Mouse (Mus musculus): Measurements from ENCODE around the gene Upk1a. TPM values are rescaled to one million over a fixed set of nuclear protein-coding genes. Genes with fewer than 3 reads are reported as not detected.

The Upk1a gene
- polyA plus RNA-seq, 1 experiment from 2014 or later = 0.44 TPM

DNA sequence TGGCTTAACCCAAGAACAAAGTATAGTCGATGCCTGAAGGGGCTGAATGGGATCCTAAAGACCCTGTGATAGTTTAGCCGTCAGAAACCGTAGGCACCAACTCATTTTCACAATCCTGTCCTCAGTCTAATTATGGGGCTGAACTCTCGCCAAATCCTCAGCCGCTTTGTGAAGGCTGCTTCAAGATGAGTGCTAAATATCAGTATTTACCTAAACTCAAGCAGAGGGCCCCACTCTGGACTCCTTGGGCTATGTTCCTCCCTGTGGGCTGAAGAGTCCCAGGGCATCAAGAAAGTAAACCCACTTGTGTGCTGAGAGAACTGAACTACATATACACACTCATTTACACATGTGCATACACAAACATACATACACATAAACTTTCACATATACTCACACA is 15.8 kb downstream of the Upk1a start:
- H3K36me3 ChIP-seq = no peaks in the 10 kb centered on the region
- no peak overlapping the region for H3K27ac ChIP-seq (replicated peaks)
- H3K9me3 ChIP-seq (replicated peaks) = no peaks in the 10 kb centered on the region
- no peaks in the 10 kb centered on the region for H3K27me3 ChIP-seq (ENCODE audit: low read depth, poor library complexity, severe bottlenecking)
- DNase-seq (ENCODE audit: low spot score) = no peak
- no peak overlapping the region for H3K4me3 ChIP-seq
- 80% methylated on average over 5 of the region's 5 CpGs for WGBS
- peaks cover 12% of the 10 kb centered on the region for H3K4me1 ChIP-seq

DNA sequence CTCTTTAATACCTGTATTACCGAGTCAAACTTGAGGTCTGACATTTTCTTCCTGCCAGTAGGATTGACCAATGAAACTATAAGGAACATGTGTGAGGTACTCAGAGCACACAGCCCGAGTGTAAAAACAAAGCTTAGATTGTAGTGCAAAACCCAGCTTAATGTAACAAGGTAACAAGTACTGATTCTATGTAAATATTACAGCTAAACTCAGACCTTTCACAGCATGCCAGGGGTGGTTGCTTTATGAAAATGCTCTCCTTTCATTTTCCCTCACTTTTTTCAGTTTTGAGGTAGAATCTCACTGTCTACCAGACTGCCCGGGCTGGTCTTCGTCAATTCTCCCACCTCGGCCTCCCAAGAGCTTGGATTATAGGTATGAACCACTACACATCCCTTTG is 16.6 kb downstream of the Upk1a start:
- 85% methylated on average over 5 of the region's 5 CpGs for WGBS
- Histone ChIP-seq H3K27me3 (ENCODE audit: low read depth, poor library complexity, severe bottlenecking) (no peaks in the 10 kb centered on the region), H3K4me3 (no peak overlapping the region), H3K4me1 (peaks cover 17% of the 10 kb centered on the region), H3K9me3 (replicated peaks) (no peaks in the 10 kb centered on the region), H3K27ac (replicated peaks) (no peak overlapping the region), H3K36me3 (no peaks in the 10 kb centered on the region)
- no peak for DNase-seq (ENCODE audit: low spot score)

DNA sequence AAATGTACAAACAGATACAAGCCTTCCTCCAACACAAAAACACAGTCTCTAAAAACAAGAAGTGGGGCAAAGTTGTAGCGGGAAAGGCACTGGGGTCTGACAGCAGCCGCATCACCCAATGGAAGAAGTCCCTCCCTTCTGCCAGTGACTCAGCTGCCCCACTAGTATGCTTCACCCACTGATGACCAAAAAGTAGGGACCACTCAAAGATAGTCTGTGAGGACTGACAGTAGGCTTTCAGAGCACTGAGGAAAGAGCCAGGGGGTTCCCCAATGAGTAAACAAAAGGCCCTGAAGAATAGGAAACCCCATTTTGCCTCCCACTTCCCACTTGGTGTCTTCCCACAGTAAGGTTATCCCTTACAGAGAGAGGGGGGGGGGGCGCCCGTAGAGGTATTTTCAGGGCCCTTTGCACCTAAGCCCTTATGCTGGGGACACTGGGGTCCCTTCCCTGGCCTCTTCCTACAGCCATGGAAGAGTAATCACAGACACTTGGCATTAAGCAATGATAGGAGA is 18.1 kb downstream of the Upk1a start:
- no peak overlapping the region for H3K27ac ChIP-seq (replicated peaks)
- no peaks in the 10 kb centered on the region for H3K36me3 ChIP-seq
- no peaks in the 10 kb centered on the region for H3K27me3 ChIP-seq (ENCODE audit: low read depth, poor library complexity, severe bottlenecking)
- H3K4me1 ChIP-seq = peaks cover 17% of the 10 kb centered on the region
- no peak for DNase-seq (ENCODE audit: low spot score)
- H3K4me3 ChIP-seq = no peak overlapping the region
- no peaks in the 10 kb centered on the region for H3K9me3 ChIP-seq (replicated peaks)
- 64% methylated on average over 4 of the region's 4 CpGs for WGBS

DNA sequence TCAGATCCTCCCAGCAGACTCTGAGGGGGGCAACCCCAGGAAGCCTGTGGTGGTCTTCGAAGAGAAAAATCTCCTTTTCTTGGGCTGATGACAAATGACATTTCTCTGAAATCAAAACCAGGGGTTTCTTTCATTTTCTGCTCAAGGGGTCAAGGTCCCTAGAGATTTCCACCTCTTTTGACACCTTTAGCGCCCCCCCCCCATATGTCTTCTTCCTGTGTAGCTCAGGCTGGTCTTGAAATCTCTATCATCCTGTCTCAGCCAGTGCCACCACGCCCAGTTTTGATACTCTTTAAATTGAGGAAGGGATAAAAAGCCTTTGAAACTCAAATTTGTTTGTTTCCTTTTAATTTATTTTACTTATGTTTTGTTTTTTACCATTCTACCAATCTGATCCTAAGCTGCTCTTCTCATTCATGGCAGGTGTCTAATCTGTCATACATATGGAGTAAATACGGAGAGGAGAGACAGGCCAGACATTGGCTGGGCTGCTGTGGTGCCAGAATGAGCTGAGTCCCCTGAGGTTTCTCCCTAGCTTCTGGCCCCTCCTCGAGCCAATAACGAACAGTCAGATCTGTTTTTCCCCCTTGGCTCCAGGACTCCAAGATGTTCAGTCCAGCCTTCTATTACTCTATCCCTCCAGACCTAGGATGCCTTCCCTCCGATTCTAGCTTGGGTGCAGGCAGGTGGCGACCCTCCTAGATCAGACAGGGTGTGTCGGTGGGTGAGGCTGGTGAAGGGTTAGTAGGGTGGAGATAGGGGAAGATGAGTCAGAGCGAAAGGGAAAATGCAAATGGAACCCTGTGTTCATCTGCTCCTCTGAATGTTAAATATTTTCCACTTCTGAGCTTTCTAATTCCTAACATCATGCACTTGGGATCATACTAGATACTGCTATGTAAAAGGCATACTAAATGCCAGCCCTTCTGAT is 18.8 kb downstream of the Upk1a start:
- H3K4me1 ChIP-seq = peaks cover 16% of the 10 kb centered on the region
- no peaks in the 10 kb centered on the region for H3K36me3 ChIP-seq
- no peaks in the 10 kb centered on the region for H3K9me3 ChIP-seq (replicated peaks)
- H3K27me3 ChIP-seq (ENCODE audit: low read depth, poor library complexity, severe bottlenecking) = no peaks in the 10 kb centered on the region
- no peak overlapping the region for H3K27ac ChIP-seq (replicated peaks)
- no peak for DNase-seq (ENCODE audit: low spot score)
- H3K4me3 ChIP-seq = no peak overlapping the region
- WGBS = 83% methylated on average over 10 of the region's 10 CpGs

DNA sequence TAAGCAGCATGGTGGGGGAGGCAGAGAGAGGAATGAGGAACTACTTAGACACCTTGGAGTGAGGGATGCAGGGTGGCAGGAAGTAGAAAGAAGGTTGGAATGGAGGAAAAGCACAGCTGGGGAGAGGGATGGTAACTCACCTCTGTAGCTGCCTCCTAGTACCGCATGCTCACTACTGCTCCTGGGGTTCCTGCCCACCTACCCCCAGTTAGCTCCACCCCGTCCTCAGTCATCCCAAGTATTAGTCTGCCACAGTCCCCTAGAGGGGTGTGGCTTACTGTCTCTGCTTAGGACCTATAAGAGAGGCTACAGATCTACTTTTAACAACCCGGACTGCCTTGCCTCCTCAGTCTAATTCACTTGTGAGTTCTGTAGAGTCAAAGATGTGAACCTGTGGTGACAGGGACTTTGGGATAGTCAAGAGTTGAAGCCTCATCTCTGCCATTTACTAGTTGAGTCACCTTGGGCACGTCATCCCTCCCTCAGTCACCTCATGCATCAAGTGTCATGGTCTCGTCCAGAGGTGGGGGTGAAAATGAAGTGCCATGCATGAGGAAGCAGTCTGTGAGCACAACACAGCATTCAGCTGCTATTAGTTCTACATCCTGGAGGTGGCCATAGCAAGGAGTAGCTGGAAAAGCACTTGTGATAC is 19.7 kb downstream of the Upk1a start:
- no peaks in the 10 kb centered on the region for H3K27me3 ChIP-seq (ENCODE audit: low read depth, poor library complexity, severe bottlenecking)
- no peak overlapping the region; the same call in 1 of the 2 replicates for H3K27ac ChIP-seq (replicated peaks)
- no peaks in the 10 kb centered on the region for H3K36me3 ChIP-seq
- no peak for DNase-seq (ENCODE audit: low spot score)
- H3K9me3 ChIP-seq (replicated peaks) = no peaks in the 10 kb centered on the region
- H3K4me3 ChIP-seq = no peak overlapping the region
- 63% methylated on average over 5 of the region's 5 CpGs for WGBS
- H3K4me1 ChIP-seq = peaks cover 16% of the 10 kb centered on the region

DNA sequence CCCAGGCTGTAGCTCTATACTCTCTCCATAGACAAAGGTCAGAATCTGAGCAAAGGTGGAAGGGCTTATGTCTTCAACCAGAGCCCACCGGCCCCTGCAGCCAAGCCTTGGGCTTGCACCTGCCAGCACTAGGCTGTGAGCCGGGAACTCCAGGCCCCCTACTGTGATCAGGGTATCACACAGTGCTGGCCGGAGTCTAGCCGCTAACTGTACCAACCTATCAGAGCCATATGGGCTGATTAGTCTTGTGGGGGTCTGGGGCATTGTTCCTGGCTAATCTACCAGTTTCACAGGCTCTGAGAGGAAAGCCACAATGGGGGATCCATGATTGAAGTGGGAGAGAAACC is 21.1 kb downstream of the Upk1a start:
- H3K9me3 ChIP-seq (replicated peaks) = no peaks in the 10 kb centered on the region
- no peak for DNase-seq (ENCODE audit: low spot score)
- WGBS = 43% methylated on average over 4 of the region's 4 CpGs

DNA sequence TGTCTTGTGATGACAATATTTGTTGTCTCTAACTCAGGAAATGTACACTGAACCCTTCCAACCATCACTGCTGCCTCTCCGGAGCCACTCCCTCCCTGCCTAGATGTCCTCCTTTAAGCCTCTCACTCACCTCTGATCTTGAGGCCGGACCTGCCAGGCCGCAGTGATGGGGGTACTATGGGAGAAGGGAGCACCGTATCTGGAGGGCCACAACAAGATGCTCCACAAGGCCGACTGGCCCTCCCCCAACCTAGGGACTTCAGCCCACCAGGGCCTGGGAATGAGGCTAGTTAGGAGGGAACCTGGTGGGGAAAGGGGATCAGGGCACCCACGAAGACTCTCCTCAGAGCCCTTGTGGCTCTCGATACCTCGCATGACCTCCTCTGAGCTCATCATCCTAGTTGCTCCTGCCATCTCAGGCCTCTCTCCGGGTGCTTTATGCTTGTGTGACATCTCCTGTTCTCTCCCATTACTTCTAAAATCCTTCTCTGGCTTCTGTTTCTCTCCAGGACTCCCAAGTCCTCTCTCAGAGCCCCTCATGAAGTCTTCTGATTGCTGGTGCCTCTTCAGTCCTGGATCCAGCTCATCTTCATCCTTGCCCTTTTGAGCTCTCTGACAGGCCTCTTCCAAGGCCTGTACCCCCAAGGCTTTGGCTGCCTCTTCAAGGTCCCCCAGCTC is 21.6 kb downstream of the Upk1a start:
- Histone ChIP-seq H3K36me3 (peaks cover 8% of the 10 kb centered on the region), H3K27ac (replicated peaks) (no peak overlapping the region), H3K9me3 (replicated peaks) (no peaks in the 10 kb centered on the region), H3K4me1 (peaks cover 32% of the 10 kb centered on the region), H3K27me3 (ENCODE audit: low read depth, poor library complexity, severe bottlenecking) (no peaks in the 10 kb centered on the region), H3K4me3 (peak overlapping the region; percentile 16; the same call in 1 of the 2 replicates)
- no peak for DNase-seq (ENCODE audit: low spot score)
- 83% methylated on average over 9 of the region's 9 CpGs for WGBS

More for the DNA sequence above, 21.1 kb downstream of the Upk1a start:
- peaks cover 3% of the 10 kb centered on the region for H3K36me3 ChIP-seq
- peak overlapping the region; percentile 16; the same call in 1 of the 2 replicates for H3K4me3 ChIP-seq
- no peak overlapping the region for H3K27ac ChIP-seq (replicated peaks)
- H3K4me1 ChIP-seq = peaks cover 28% of the 10 kb centered on the region
- H3K27me3 ChIP-seq (ENCODE audit: low read depth, poor library complexity, severe bottlenecking) = no peaks in the 10 kb centered on the region

DNA sequence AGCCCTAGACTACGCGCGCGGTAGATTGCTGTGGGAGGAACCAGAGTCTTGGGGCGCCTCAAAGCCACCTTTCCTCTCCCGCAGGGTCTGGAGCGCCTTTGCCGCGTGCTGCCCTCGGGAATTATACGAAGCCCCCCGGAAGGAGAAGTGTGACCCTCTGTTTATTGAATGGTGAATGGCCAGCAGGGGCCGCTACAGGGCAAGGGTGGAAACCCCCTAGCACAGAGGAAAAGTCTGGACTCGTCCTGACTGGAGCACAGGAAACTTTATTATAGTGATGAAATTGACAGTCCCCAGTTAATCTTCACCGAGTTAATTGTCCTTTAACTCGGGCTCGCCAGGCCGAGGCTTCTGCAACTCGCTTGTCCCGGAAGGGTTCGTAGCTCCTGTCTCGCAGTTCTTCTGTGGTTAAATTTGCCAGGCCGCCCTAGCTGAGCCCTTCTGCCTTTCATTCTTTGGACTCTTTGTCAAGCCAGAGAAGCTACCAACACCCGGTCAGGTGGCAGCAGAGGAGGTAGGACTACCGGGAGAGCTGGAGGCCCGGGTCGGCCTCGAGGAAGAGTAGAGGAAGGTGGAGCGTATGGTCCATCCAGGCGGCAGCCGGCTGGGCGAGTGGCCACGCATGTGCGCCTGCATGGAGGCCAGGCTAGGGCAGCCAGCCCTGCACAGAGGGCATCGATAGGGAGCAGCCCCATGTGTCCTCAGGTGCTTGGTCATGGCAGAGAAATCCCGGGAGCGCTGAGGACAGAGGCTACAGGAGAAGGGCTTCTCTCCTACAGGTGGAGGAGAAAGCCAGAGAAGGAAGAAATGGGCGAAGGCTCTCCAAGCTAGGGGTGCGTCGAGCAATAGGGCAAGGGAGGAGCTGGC is 23.0 kb downstream of the Upk1a start:
- Histone ChIP-seq H3K4me3 (peak overlapping the region; percentile 99), H3K27ac (replicated peaks) (peak overlapping the region; percentile 99), H3K4me1 (peaks cover 32% of the 10 kb centered on the region), H3K27me3 (ENCODE audit: low read depth, poor library complexity, severe bottlenecking) (no peaks in the 10 kb centered on the region), H3K9me3 (replicated peaks) (no peaks in the 10 kb centered on the region), H3K36me3 (peaks cover 22% of the 10 kb centered on the region)
- 32% methylated on average over 40 of the region's 40 CpGs for WGBS
- peak; percentile 89 for DNase-seq (ENCODE audit: low spot score)

DNA sequence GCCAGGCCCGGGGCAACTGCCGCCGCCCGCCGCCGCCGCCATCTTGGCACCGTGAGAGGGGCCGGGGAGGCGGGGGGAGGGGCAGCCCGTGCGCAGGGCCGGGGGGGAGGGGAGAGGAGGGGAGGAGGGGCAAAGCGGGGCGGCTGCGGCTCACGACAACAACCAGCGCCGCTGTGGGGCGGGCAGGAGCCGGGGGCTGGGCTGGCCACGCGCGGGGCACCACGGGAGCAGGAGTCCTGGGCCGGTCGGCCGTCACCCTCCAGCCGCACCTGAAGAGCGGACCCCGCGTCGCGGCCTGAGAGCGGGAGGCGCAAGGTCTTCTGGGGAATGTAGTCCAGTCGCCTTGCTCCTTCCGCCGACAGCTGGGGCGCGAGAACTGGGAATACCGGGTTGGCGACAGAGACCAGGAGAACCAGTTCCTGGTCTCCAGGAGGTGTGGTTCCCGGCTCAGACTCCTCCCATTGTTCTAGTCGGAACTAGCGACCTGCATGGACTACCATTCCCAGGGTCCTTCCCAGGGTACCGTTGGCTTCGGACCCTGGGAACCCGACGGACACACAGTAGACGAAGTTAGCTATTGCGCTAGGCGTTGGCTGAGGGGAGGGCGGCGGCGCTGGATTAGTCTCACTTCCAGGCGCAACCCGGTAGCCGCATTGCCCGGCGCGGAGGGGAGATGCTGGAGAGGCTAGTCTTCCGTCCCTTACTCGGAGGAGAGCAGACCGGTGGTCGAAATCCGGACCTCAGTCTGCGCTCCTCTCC is 23.8 kb downstream of the Upk1a start, which contains the start of gene Kmt2b:
Kmt2b (minus strand) TSS at position 51 of the 759 bp plus-strand sequence.
- under 1% methylated on average over 63 of the region's 68 CpGs for WGBS
- peak; percentile 98 for DNase-seq (ENCODE audit: low spot score)
- H3K9me3 ChIP-seq (replicated peaks) = no peaks in the 10 kb centered on the region
- H3K4me1 ChIP-seq = peaks cover 32% of the 10 kb centered on the region
- peaks cover 30% of the 10 kb centered on the region for H3K36me3 ChIP-seq
- peak within 1 kb of the TSS; percentile 99 for H3K27ac ChIP-seq (replicated peaks)
- H3K27me3 ChIP-seq (ENCODE audit: low read depth, poor library complexity, severe bottlenecking) = no peaks in the 10 kb centered on the region
- H3K4me3 ChIP-seq = peak within 1 kb of the TSS; percentile 99

DNA sequence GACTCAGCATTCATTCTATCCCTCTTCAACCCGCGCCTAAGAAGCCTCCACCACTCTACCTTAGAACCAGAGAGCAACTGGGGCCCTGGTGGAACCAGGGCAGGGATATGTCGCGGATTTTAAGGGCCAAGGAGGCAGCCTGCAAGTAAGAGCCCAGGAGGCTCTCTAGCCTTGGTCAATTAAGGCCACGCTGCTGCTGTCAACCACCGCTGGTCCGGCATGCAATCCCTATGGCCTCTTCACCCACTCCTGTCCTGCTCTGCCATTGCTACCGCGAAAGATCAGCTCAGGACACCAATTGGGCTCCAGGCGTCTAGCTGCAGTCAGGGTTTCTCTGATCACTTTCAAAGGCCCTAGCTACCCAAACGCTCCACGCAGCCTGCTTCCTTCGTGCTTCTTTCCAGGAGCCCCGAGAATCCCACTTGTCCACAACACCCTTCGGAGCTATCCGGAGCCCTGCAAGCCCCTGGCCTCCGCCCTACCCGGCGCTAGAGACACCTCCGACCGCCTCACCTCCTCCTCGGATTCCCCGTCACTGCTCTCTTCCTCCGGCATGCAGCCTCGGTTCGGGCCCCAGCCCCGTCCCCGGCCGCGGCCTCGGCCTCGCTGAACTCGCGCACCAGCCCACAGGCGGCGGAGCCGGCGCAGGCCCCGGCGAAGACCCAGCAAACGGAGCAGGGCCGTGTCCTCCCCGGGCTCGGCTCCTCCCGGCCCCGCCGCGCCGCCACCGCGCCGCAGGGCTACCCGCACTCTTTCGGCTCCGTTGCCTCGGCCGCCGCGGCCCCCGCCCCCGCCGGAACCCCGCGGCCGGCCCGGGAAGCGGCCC is 24.6 kb downstream of the Upk1a start:
- Histone ChIP-seq H3K4me3 (peak overlapping the region; percentile 99), H3K9me3 (replicated peaks) (no peaks in the 10 kb centered on the region), H3K4me1 (peaks cover 32% of the 10 kb centered on the region), H3K27me3 (ENCODE audit: low read depth, poor library complexity, severe bottlenecking) (no peaks in the 10 kb centered on the region), H3K27ac (replicated peaks) (peak overlapping the region; percentile 99), H3K36me3 (peaks cover 38% of the 10 kb centered on the region)
- no peak for DNase-seq (ENCODE audit: low spot score)
- WGBS = under 1% methylated on average over 67 of the region's 67 CpGs

Measured in midbrain, embryonic 10.5 days (tissue).